Mouse (Mus musculus) CH12.LX (cell line): ENCODE results near the gene Olfr47.

Source experiments
- BHLHE40 ChIP-seq: IDR thresholded peaks from 2 replicates; pipeline ENCODE4 v1.6.1; 2011; ENCODE audit warnings: mild to moderate bottlenecking, low read depth, low read length, improper control_type of control experiment
- CHD1 ChIP-seq: IDR thresholded peaks from 2 replicates; pipeline ENCODE4 v1.6.1; 2012; ENCODE audit warnings: low read depth, low read length, improper control_type of control experiment, inconsistent platforms
- CHD2 ChIP-seq: IDR thresholded peaks from 2 replicates; pipeline ENCODE4 v1.6.1; 2011; ENCODE audit warnings: low read length, improper control_type of control experiment
- CTCF ChIP-seq, 2 experiments: IDR thresholded peaks in 1 of 2; conservative IDR thresholded peaks in 1 of 2; 2 replicates each; pipeline ENCODE4 v1.5.1; 2011 to 2012; ENCODE audit warnings: low read depth in 2 of 2, low read length in 2 of 2, improper control_type of control experiment in 1 of 2, inconsistent platforms in 1 of 2, mild to moderate bottlenecking in 1 of 2, moderate library complexity in 1 of 2
- MAX ChIP-seq: IDR thresholded peaks from 2 replicates; pipeline ENCODE4 v1.6.1; 2011; ENCODE audit warnings: low read length, improper control_type of control experiment
- MAZ ChIP-seq: IDR thresholded peaks from 2 replicates; pipeline ENCODE4 v1.6.1; 2012; ENCODE audit warnings: low read depth, mild to moderate bottlenecking, inconsistent platforms, low read length, improper control_type of control experiment, moderate library complexity
- MYC ChIP-seq: IDR thresholded peaks from 2 replicates; pipeline ENCODE4 v1.6.1; 2011; ENCODE audit warnings: low read depth, mild to moderate bottlenecking, improper control_type of control experiment, low read length
- NRF1 ChIP-seq: IDR thresholded peaks from 2 replicates; pipeline ENCODE4 v1.6.1; 2014; ENCODE audit warnings: low read depth, mild to moderate bottlenecking, inconsistent platforms, low read length, improper control_type of control experiment, moderate library complexity
- POLR2A ChIP-seq: IDR thresholded peaks from 2 replicates; pipeline ENCODE4 v1.6.1; 2011; ENCODE audit warnings: low read depth, mild to moderate bottlenecking, improper control_type of control experiment, low read length
- POLR2AphosphoS2 ChIP-seq: IDR thresholded peaks from 2 replicates; pipeline ENCODE4 v1.6.1; 2011; ENCODE audit warnings: low read depth, low read length, improper control_type of control experiment
- TCF12 ChIP-seq: IDR thresholded peaks from 2 replicates; pipeline ENCODE4 v1.6.1; 2014; ENCODE audit warnings: low read depth, mild to moderate bottlenecking, inconsistent platforms, low read length, improper control_type of control experiment
- USF1 ChIP-seq: IDR thresholded peaks from 2 replicates; pipeline ENCODE4 v1.6.1; 2014; ENCODE audit warnings: low read depth, mild to moderate bottlenecking, inconsistent platforms, low read length, improper control_type of control experiment
- ZKSCAN1 ChIP-seq: IDR thresholded peaks from 2 replicates; pipeline ENCODE4 v1.6.1; 2012; ENCODE audit warnings: low read depth, inconsistent platforms, low read length, improper control_type of control experiment, borderline replicate concordance
- ZMIZ1 ChIP-seq: IDR thresholded peaks from 2 replicates; pipeline ENCODE4 v1.6.1; 2012; ENCODE audit warnings: low read depth, mild to moderate bottlenecking, inconsistent platforms, low read length, improper control_type of control experiment

DNA sequence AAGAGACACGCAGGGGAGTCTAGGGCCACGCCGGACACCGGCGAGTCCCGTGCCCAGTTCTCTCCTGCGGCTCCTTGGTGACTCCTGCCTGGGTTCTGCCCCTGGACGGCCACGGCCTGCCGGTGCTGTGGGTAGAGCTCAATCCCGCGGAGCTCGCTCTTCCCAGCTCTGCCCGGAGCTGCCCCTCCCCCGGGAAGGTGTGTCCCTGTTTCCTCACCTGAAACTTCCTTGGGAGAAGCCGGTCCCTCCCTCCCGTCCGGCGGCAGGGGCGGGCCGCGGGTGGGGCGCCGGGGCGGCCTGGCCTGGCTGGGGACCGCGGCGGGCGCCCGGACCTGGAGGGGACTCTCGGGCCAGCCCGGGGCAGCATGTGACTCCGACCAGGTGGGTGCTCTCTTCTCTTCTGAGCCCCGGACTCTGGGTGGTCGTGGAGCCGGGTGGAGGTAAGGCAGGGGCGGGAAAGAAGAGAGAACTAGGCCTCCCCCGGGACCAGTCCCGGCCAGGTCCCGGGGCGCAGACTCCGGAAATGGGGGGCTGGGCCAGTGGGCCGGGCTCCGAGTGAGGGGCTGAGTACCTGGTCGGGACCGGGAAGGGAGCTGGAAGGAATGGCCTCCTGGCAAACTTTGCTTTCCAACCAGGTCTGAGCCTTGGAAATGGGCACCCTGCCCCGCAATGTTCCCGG is 34.2 kb downstream of the Olfr47 start, which contains the start of gene Arhgef5:
- TF ChIP-seq MAZ (no peak), CHD2 (no peak), CTCF (conservative IDR thresholded peaks at IDR 0.05 in 1 of 2, IDR thresholded peaks at IDR 0.05 in 1 of 2; ENCODE audit: low read depth in 2 of 2, low read length in 2 of 2) (no peak), USF1 (no peak), TCF12 (no peak), MYC (no peak), MAX (no peak), POLR2A (no peak), POLR2AphosphoS2 (no peak), CHD1 (no peak), ZMIZ1 (no peak), NRF1 (no peak), BHLHE40 (no peak), ZKSCAN1 (no peak)
